Mouse (Mus musculus) liver (tissue): ENCODE results near the gene Scarf1.

Experiments
- DNase-seq: peaks from one replicate; pipeline ENCODE4 v3.0.0-alpha.2; 2020; ENCODE audit warnings: mixed read lengths

Gene Scarf1

GRCm38 (mm10) chr11:75566276-75567196 is 53.2 kb downstream of the Scarf1 start:
- no peak for DNase-seq

GRCm38 (mm10) chr11:75567346-75568114 is 54.2 kb downstream of the Scarf1 start:
- DNase-seq, result no peak

GRCm38 (mm10) chr11:75568115-75568511 is 54.8 kb downstream of the Scarf1 start:
- no peak for DNase-seq

- DNase-seq, result no peak
Measured at GRCm38 (mm10) chr11:75568962-75569361, 55.6 kb downstream of the Scarf1 start.

- no peak for DNase-seq
Measured at GRCm38 (mm10) chr11:75570375-75571125, 57.2 kb downstream of the Scarf1 start.

- DNase-seq, result peak; percentile 47
Measured at GRCm38 (mm10) chr11:75571126-75571990, 58.0 kb downstream of the Scarf1 start.

GRCm38 (mm10) chr11:75572301-75572791 is 59.0 kb downstream of the Scarf1 start:
- no peak for DNase-seq

- DNase-seq, result peak; percentile 92
Measured at GRCm38 (mm10) chr11:75572854-75573650, 59.7 kb downstream of the Scarf1 start.

GRCm38 (mm10) chr11:75574378-75575123 is 61.2 kb downstream of the Scarf1 start:
- no peak for DNase-seq

GRCm38 (mm10) chr11:75575560-75576123 is 62.3 kb downstream of the Scarf1 start:
- no peak for DNase-seq
